Mouse (Mus musculus) heart, postnatal 0 days (tissue): ENCODE measurements around the gene Dop1a. TPM values are rescaled to one million over a fixed set of nuclear protein-coding genes. Genes with fewer than 3 reads are reported as not detected.

Experiments
- ATAC-seq: fragments of 200-750 bp; cut with Nextera tagmentation; 2 replicates; pipeline ENCODE4 v1.8.0; 2017; ENCODE audit warnings: low read depth, moderate number of reproducible peaks, moderate library complexity; ENCODE audit not compliant: insufficient read depth
- DNase-seq: peaks from one replicate; pipeline ENCODE4 v3.0.0-alpha.2; 2016; ENCODE audit warnings: low spot score
- H3K27ac ChIP-seq: fragments of 300-500 bp; sonication (generic); 2 replicates; pipeline ENCODE4 v1.5.1; 2014; ENCODE audit warnings: low read depth, mild to moderate bottlenecking
- H3K27me3 ChIP-seq: fragments of 300-500 bp; sonication (generic); 2 replicates; pipeline ENCODE4 v1.6.1; 2014; ENCODE audit warnings: low read length, mixed read lengths; ENCODE audit not compliant: control insufficient read depth, insufficient read depth
- H3K36me3 ChIP-seq: fragments of 300-500 bp; sonication (generic); replicated peaks from 2 replicates; pipeline ENCODE4 v1.6.1; 2014; ENCODE audit warnings: low read length, mixed read lengths; ENCODE audit not compliant: control insufficient read depth, insufficient read depth
- H3K4me1 ChIP-seq: fragments of 300-500 bp; sonication (generic); 2 replicates; pipeline ENCODE4 v1.6.1; 2014; ENCODE audit warnings: antibody characterized with exemption; ENCODE audit not compliant: control insufficient read depth, insufficient read depth
- H3K4me2 ChIP-seq: fragments of 300-500 bp; sonication (generic); 2 replicates; pipeline ENCODE4 v1.6.1; 2014; ENCODE audit warnings: low read depth, mild to moderate bottlenecking, low read length, moderate library complexity
- H3K4me3 ChIP-seq: fragments of 300-500 bp; sonication (generic); 2 replicates; pipeline ENCODE4 v1.5.1; 2014; ENCODE audit warnings: low read depth, low read length
- H3K9ac ChIP-seq: fragments of 300-500 bp; sonication (generic); replicated peaks from 2 replicates; pipeline ENCODE4 v1.6.1; 2014; ENCODE audit warnings: low read depth, low read length, mixed read lengths
- H3K9me3 ChIP-seq: fragments of 300-500 bp; sonication (generic); replicated peaks from 2 replicates; pipeline ENCODE4 v1.6.1; 2016; ENCODE audit warnings: low read length; ENCODE audit not compliant: control insufficient read depth
- CTCF ChIP-seq: IDR thresholded peaks from 2 replicates; pipeline ENCODE4 v1.5.1; 2016; ENCODE audit warnings: antibody characterized with exemption, control low read depth, low read depth
- EP300 ChIP-seq: IDR thresholded peaks from 2 replicates; pipeline ENCODE4 v1.6.1; 2016; ENCODE audit warnings: antibody characterized with exemption, low read depth
- WGBS: fragments of 180-500 bp; shearing (Covaris S2); extraction: QIAGEN DNeasy Blood & Tissue Kit; methylation state at CpG from one replicate; pipeline ENCODE4 v1.1.7; 2014; 5-methylcytosine and 5-hydroxymethylcytosine counted together
- polyA plus RNA-seq: library from polyadenylated mRNA; unstranded; fragments of >200 nt; fragmentation: Nextera tagmentation; extraction: Ambion mirVana; gene quantifications from 2 replicates; pipeline ENCODE4 v1.2.1, GENCODE M21; 2015
- total RNA-seq: library from RNA; depleted of rRNA; stranded (reverse); fragments of >200 nt; gene quantifications from 2 replicates; pipeline ENCODE4 v1.2.3, GENCODE M21; 2014; ENCODE audit warnings: low replicate concordance

The Dop1a gene
- total and polyA plus RNA-seq, 2 experiments from 2014 or later = 8.2 to 23.1 TPM

- WGBS = 74% methylated on average over 4 of the region's 4 CpGs
- H3K4me3 ChIP-seq = no peak overlapping the region
- H3K9me3 ChIP-seq = no peaks in the 10 kb centered on the region
- H3K4me1 ChIP-seq = no peaks in the 10 kb centered on the region
- peaks cover 28% of the 10 kb centered on the region for H3K36me3 ChIP-seq
- no peak overlapping the region for H3K4me2 ChIP-seq
- DNase-seq (no peak), ATAC-seq (no peak)
- H3K27ac ChIP-seq = no peak overlapping the region
- TF ChIP-seq CTCF (no peak), EP300 (no peak)
- no peaks in the 10 kb centered on the region for H3K27me3 ChIP-seq
- H3K9ac ChIP-seq = no peak overlapping the region
Observed at GRCm38 (mm10) chr9:86507437-86507836, 40.5 kb downstream of the Dop1a start.

- no peaks in the 10 kb centered on the region for H3K9me3 ChIP-seq
- ATAC-seq = peak; percentile 44; the same call in 1 of the 2 replicates
- no peak overlapping the region for H3K27ac ChIP-seq
- peaks cover 60% of the 10 kb centered on the region for H3K36me3 ChIP-seq
- WGBS = 60% methylated on average over 5 of the region's 5 CpGs
- TF ChIP-seq CTCF = no peak
- no peak for TF ChIP-seq EP300
- no peak overlapping the region for H3K9ac ChIP-seq
- no peak overlapping the region for H3K4me3 ChIP-seq
- DNase-seq = peak; percentile 8
- no peaks in the 10 kb centered on the region for H3K27me3 ChIP-seq
- no peak overlapping the region for H3K4me2 ChIP-seq
- no peaks in the 10 kb centered on the region for H3K4me1 ChIP-seq
Observed at GRCm38 (mm10) chr9:86513733-86514132, 46.8 kb downstream of the Dop1a start.

DNA sequence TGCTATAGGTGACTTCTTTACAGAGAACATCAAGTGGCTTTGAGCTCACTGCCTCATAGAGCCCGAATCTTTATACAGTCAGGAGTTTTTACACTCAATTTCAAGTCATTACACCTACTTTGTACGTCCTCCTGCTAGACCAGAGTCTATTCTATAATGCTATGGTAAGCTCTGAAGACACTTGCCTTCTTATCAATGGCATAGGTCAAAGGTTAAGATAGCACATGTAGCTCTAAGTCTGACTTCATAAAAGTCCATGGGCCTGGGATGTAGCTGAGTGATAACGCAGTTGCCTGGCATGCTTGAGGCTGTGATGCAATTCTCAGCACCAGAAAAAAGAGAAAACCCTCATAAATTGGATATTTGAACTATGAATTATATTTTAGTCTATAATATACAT is 47.4 kb downstream of the Dop1a start:
- H3K9ac ChIP-seq = no peak overlapping the region
- peaks cover 62% of the 10 kb centered on the region for H3K36me3 ChIP-seq
- H3K9me3 ChIP-seq = no peaks in the 10 kb centered on the region
- DNase-seq (no peak), ATAC-seq (no peak)
- WGBS = 64% methylated on average over 3 of the region's 3 CpGs
- no peaks in the 10 kb centered on the region for H3K4me1 ChIP-seq
- H3K27me3 ChIP-seq = no peaks in the 10 kb centered on the region
- TF ChIP-seq EP300 (no peak), CTCF (no peak)
- H3K4me2 ChIP-seq = no peak overlapping the region
- no peak overlapping the region for H3K27ac ChIP-seq
- H3K4me3 ChIP-seq = no peak overlapping the region

DNA sequence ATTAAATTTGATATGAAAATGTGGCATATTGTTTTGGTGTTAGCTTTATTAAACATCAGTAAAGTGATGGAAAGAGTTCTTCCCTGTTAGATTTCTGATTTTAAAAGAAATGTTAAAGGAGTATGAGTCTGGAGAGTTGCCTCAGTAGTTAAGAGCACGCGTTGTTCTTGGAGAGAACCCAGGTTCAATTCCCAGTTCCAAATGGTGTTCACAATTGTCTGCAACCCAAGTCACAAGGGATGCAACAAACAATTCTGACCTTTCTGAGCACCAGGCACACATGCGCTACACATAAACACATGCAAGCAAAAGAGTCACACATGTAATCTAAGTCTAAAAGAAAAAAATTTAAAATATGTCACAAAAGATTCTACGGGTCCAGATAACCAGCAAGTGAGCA is 47.8 kb downstream of the Dop1a start:
- peaks cover 63% of the 10 kb centered on the region for H3K36me3 ChIP-seq
- no peak overlapping the region for H3K4me2 ChIP-seq
- no peaks in the 10 kb centered on the region for H3K27me3 ChIP-seq
- no peak for ATAC-seq
- no peaks in the 10 kb centered on the region for H3K9me3 ChIP-seq
- H3K4me3 ChIP-seq = no peak overlapping the region
- DNase-seq = no peak
- TF ChIP-seq EP300 (no peak), CTCF (no peak)
- no peak overlapping the region for H3K27ac ChIP-seq
- H3K4me1 ChIP-seq = no peaks in the 10 kb centered on the region
- 90% methylated on average over 4 of the region's 4 CpGs for WGBS
- H3K9ac ChIP-seq = no peak overlapping the region

GRCm38 (mm10) chr9:86522335-86522734 is 55.4 kb downstream of the Dop1a start:
- Histone ChIP-seq H3K36me3 (peaks cover 50% of the 10 kb centered on the region), H3K27me3 (no peaks in the 10 kb centered on the region), H3K4me2 (no peak overlapping the region), H3K27ac (no peak overlapping the region), H3K4me1 (no peaks in the 10 kb centered on the region), H3K4me3 (no peak overlapping the region), H3K9me3 (no peaks in the 10 kb centered on the region), H3K9ac (no peak overlapping the region)
- no peak for TF ChIP-seq CTCF
- TF ChIP-seq EP300 = no peak
- ATAC-seq (no peak), DNase-seq (no peak)

DNA sequence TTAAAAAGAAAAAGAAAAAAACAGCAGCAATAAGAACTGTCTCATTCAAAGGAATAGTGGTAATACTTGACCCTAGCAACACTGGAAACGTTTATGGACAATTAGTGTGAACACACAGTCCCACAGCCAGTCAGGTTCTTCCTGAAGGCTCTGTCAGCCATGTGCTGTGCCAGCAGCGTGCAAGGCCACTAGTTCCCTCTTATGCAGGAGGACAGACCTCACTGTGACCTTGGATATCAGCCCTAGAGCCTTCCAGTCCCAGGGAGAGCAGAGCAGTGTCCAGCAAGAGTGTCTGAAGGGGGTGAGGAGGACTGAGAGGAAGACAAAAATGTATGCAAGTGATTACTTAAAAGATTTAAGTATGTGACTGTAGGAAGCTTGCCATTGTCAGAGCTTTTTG is 58.6 kb downstream of the Dop1a start:
- H3K36me3 ChIP-seq = peaks cover 34% of the 10 kb centered on the region
- no peaks in the 10 kb centered on the region for H3K4me1 ChIP-seq
- DNase-seq = peak; percentile 46
- H3K9ac ChIP-seq = no peak overlapping the region
- H3K9me3 ChIP-seq = no peaks in the 10 kb centered on the region
- WGBS = 12% methylated on average over 2 of the region's 2 CpGs
- peak; percentile 66; the same call in 1 of the 2 replicates for ATAC-seq
- no peak overlapping the region for H3K4me3 ChIP-seq
- no peak overlapping the region for H3K27ac ChIP-seq
- no peak for TF ChIP-seq CTCF
- TF ChIP-seq EP300 = no peak
- no peaks in the 10 kb centered on the region for H3K27me3 ChIP-seq
- no peak overlapping the region for H3K4me2 ChIP-seq
